Comparison of ENCODE assay signal across 9 mouse cellular contexts in the genomic region with DNA sequence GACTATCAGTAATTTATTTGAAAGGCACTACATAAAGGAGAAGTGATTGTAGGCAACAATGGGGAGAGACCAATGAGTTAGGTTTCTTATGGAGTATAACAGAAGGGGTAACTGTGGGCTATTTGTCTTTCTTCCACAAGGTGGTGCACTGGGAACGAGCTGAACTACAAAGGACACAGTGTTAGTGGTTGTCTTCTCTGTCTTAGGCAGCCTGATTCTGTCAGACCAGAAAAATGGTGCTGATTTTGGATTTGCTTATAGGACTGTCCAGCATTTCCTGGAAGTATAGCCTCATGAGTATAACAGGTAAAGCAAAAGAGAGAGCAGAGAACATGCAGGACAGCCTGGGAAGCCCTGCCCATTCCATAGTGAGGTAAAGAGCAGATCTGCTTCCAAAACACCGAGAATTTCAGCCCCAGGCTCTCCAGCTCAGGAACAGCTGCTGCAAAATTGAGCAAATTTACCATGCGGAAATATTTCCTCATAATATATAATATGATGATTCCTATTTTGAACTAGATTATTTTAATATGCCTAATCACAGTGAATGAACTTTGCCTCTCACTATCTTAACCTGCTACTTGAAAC.
DNase-seq lines count a peak whose midpoint lies in the region; ATAC-seq and TF ChIP-seq lines count a peak whose summit lies in the region.
"Had no signal": no experiment of that assay in that cellular context is flagged by ENCODE, and none has a peak within 500 bp of the region (broad histone marks: within the 10 kb centered on the region; RNA-seq: fewer than 3 reads in every experiment).

No protein-coding gene starts in this region.

- H3K4me3 ChIP-seq in heart, embryonic 12.5 days = no peak overlapping the region
- no peak overlapping the region for H3K4me3 ChIP-seq in intestine, postnatal 0 days (ENCODE audit: low read depth, low read length)
- H3K4me3 ChIP-seq in neural tube, embryonic 15.5 days (replicated peaks) = no peak overlapping the region
- H3K4me3 ChIP-seq: liver, embryonic 13.5 days had no signal

- H3K4me2 ChIP-seq in heart, embryonic 12.5 days = no peak overlapping the region
- no peak overlapping the region for H3K4me2 ChIP-seq in intestine, postnatal 0 days (replicated peaks; ENCODE audit: low read depth)
- H3K4me2 ChIP-seq in neural tube, embryonic 15.5 days = no peak overlapping the region
- H3K4me2 ChIP-seq: liver, embryonic 13.5 days had no signal

- H3K36me3 ChIP-seq in heart, embryonic 12.5 days = no peaks in the 10 kb centered on the region
- H3K36me3 ChIP-seq in intestine, postnatal 0 days (ENCODE audit: control insufficient read depth, insufficient read depth) = no peaks in the 10 kb centered on the region
- no peaks in the 10 kb centered on the region for H3K36me3 ChIP-seq in neural tube, embryonic 15.5 days
- H3K36me3 ChIP-seq: liver, embryonic 13.5 days had no signal

- no peaks in the 10 kb centered on the region for H3K27me3 ChIP-seq in heart, embryonic 12.5 days (replicated peaks)
- H3K27me3 ChIP-seq in intestine, postnatal 0 days (replicated peaks; ENCODE audit: control insufficient read depth, insufficient read depth, low read length) = no peaks in the 10 kb centered on the region
- no peaks in the 10 kb centered on the region for H3K27me3 ChIP-seq in neural tube, embryonic 15.5 days (replicated peaks)
- H3K27me3 ChIP-seq: liver, embryonic 13.5 days had no signal

- ATAC-seq in heart, embryonic 12.5 days (ENCODE audit: insufficient number of reproducible peaks, low FRiP score) = no peak
- ATAC-seq in intestine, postnatal 0 days = no peak
- ATAC-seq in neural tube, embryonic 15.5 days (ENCODE audit: low FRiP score) = peak; percentile 92

- TF ChIP-seq CTCF in intestine, postnatal 0 days (IDR thresholded peaks at IDR 0.05; ENCODE audit: low read depth) = peak; percentile 78

- peak; percentile 89 for DNase-seq in heart, adult 11 months
- peak; percentile 4 for DNase-seq in cerebellum, adult 9-11 months
- DNase-seq in frontal cortex, postnatal 10 days (ENCODE audit: low spot score in 2 of 2) = peak; percentile 49 to 73
- peak; percentile 84 to 90 for DNase-seq in left cerebral cortex, postnatal 25 days (ENCODE audit: low spot score in 2 of 2)
- no peak for DNase-seq in MN1 (ENCODE audit: low spot score)
- DNase-seq: liver, embryonic 13.5 days had no signal

- H3K9me3 ChIP-seq in heart, embryonic 12.5 days (replicated peaks) = no peaks in the 10 kb centered on the region
- no peaks in the 10 kb centered on the region for H3K9me3 ChIP-seq in intestine, postnatal 0 days (ENCODE audit: control insufficient read depth)
- H3K9me3 ChIP-seq in neural tube, embryonic 15.5 days (replicated peaks) = no peaks in the 10 kb centered on the region
- H3K9me3 ChIP-seq: liver, embryonic 13.5 days had no signal

- WGBS in heart, embryonic 12.5 days = 44% methylated on average over 3 of the region's 3 CpGs
- WGBS in intestine, postnatal 0 days = 43% methylated on average over 3 of the region's 3 CpGs
- WGBS in neural tube, embryonic 15.5 days = 25% methylated on average over 3 of the region's 3 CpGs

- H3K4me1 ChIP-seq in heart, embryonic 12.5 days (replicated peaks) = 0 out of 2 replicates have a peak, but pooled peaks cover 4% of the 10 kb centered on the region
- H3K4me1 ChIP-seq in intestine, postnatal 0 days (replicated peaks; ENCODE audit: control insufficient read depth, insufficient read depth, low read length) = no peaks in the 10 kb centered on the region
- H3K4me1 ChIP-seq in neural tube, embryonic 15.5 days = peaks cover 9% of the 10 kb centered on the region
- H3K4me1 ChIP-seq: liver, embryonic 13.5 days had no signal

- no peak overlapping the region for H3K27ac ChIP-seq in heart, embryonic 12.5 days (ENCODE audit: poor library complexity, severe bottlenecking)
- H3K27ac ChIP-seq in intestine, postnatal 0 days (ENCODE audit: low read depth, low read length) = no peak overlapping the region
- H3K27ac ChIP-seq in neural tube, embryonic 15.5 days (replicated peaks) = peak overlapping the region; percentile 78
- H3K27ac ChIP-seq: liver, embryonic 13.5 days had no signal

- no peak overlapping the region for H3K9ac ChIP-seq in heart, embryonic 12.5 days
- no peak overlapping the region for H3K9ac ChIP-seq in intestine, postnatal 0 days (ENCODE audit: low read depth, low read length)
- H3K9ac ChIP-seq in neural tube, embryonic 15.5 days (replicated peaks) = no peak overlapping the region
- H3K9ac ChIP-seq: liver, embryonic 13.5 days had no signal

- intact Hi-C loops in left cerebral cortex, postnatal 25 days (cut with DNase I) = loop anchor here (1.0 to 5.0 kb wide), 5 partner anchors 150 to 942 kb away; no protein-coding TSS in a partner anchor
